Comparison of ENCODE assay signal across 8 mouse cellular contexts in genomic region chr6:134928096-134928888, GRCm38 (mm10). TPM values are rescaled to one million over a fixed set of nuclear protein-coding genes. Genes with fewer than 3 reads are reported as not detected.
DNase-seq lines count a peak whose midpoint lies in the region; ATAC-seq and TF ChIP-seq lines count a peak whose summit lies in the region.

No protein-coding gene starts in this region.

- H3K4me1 ChIP-seq in cerebellum, adult 2 months (ENCODE audit: control insufficient read depth, insufficient read depth, low read length) = no peaks in the 10 kb centered on the region
- peaks cover 41% of the 10 kb centered on the region for H3K4me1 ChIP-seq in forebrain, embryonic 16.5 days (replicated peaks; ENCODE audit: control insufficient read depth, insufficient read depth, low read length)

- no peaks in the 10 kb centered on the region for H3K36me3 ChIP-seq in forebrain, embryonic 16.5 days (ENCODE audit: control insufficient read depth, insufficient read depth)

- ATAC-seq in forebrain, embryonic 16.5 days = peak; percentile 80
- ATAC-seq in hematopoietic stem cell, adult 5-6 weeks (replicated peaks in 1 of 2; ENCODE audit: insufficient read depth in 1 of 2, low FRiP score in 2 of 2, low TSS enrichment in 1 of 2, low read depth in 1 of 2, poor library complexity in 2 of 2, severe bottlenecking in 2 of 2) = peak; percentile 84 to 85

- no peaks in the 10 kb centered on the region for H3K9me3 ChIP-seq in forebrain, embryonic 16.5 days (ENCODE audit: control insufficient read depth, low read length)

- no peaks in the 10 kb centered on the region for H3K27me3 ChIP-seq in cerebellum, adult 2 months (ENCODE audit: control insufficient read depth, insufficient read depth, low read length)
- H3K27me3 ChIP-seq in forebrain, embryonic 16.5 days (replicated peaks; ENCODE audit: control insufficient read depth, insufficient read depth, low read length) = no peaks in the 10 kb centered on the region

- peak; percentile 99 for DNase-seq in Muller cell, postnatal 12 days (ENCODE audit: inconsistent ontology term)
- DNase-seq in cerebellum, adult 2 months = peak; percentile 81 to 84
- DNase-seq in layer of hippocampus, postnatal 10 days (ENCODE audit: low spot score in 2 of 2) = peak; percentile 66 to 73
- DNase-seq in lung, postnatal 25 days (ENCODE audit: low spot score) = peak; percentile 91
- DNase-seq in retina, adult 2 months (ENCODE audit: low read depth, low spot score) = peak; percentile 50
- DNase-seq in thymus, postnatal 25 days = peak; percentile 78

- TF ChIP-seq POLR2A in cerebellum, adult 2 months (IDR thresholded peaks at IDR 0.05; ENCODE audit: borderline replicate concordance, insufficient read depth, low read length) = peak; percentile 45; the same call in 1 of the 2 replicates

- H3K9ac ChIP-seq in forebrain, embryonic 16.5 days (replicated peaks; ENCODE audit: low read depth, low read length) = peak overlapping the region; percentile 83

- peak overlapping the region; percentile 64 for H3K4me3 ChIP-seq in cerebellum, adult 2 months (replicated peaks; ENCODE audit: insufficient read depth, low read depth, low read length)
- H3K4me3 ChIP-seq in forebrain, embryonic 16.5 days (replicated peaks; ENCODE audit: low read length) = peak overlapping the region; percentile 68

- peak overlapping the region; percentile 94 for H3K4me2 ChIP-seq in forebrain, embryonic 16.5 days (ENCODE audit: low read length)

- H3K27ac ChIP-seq in cerebellum, adult 2 months (ENCODE audit: insufficient read depth, low read length) = peak overlapping the region; percentile 19
- H3K27ac ChIP-seq in forebrain, embryonic 16.5 days (ENCODE audit: low read length) = peak overlapping the region; percentile 99

- no peak for TF ChIP-seq CTCF in cerebellum, adult 2 months (IDR thresholded peaks at IDR 0.05; ENCODE audit: borderline replicate concordance, insufficient read depth, low read depth, low read length)

- under 1% methylated on average over 63 of the region's 63 CpGs for WGBS in cerebellum, adult 2 months
- WGBS in forebrain, embryonic 16.5 days = under 1% methylated on average over 63 of the region's 63 CpGs

RNA-seq across cellular contexts. Expression of gene Cdkn1b, which starts 8.1 kb away (rescaled TPM):
- polyA plus RNA-seq in cerebellum, adult 2 months (2012; rRNA removed) = 45.6 and 52.7 TPM in 2 replicates
- 39.4 and 50.8 TPM in 2 replicates for polyA plus RNA-seq in forebrain, embryonic 16.5 days (2015; fragmentation: Nextera tagmentation; extraction: Ambion mirVana)
- 74.5 and 98.0 TPM in 2 replicates for total RNA-seq in hematopoietic stem cell, adult 5-6 weeks (2017)
- total RNA-seq in layer of hippocampus, postnatal 10 days (2021) = 10 to 100 TPM; 54.2 to 58.4 TPM

RNA-seq across cellular contexts. Expression of gene Gpr19, which starts 29.9 kb away (rescaled TPM):
- 30.5 and 32.5 TPM in 2 replicates for polyA plus RNA-seq in cerebellum, adult 2 months (2012; rRNA removed)
- polyA plus RNA-seq in forebrain, embryonic 16.5 days (2015; fragmentation: Nextera tagmentation; extraction: Ambion mirVana) = 44.4 and 48.9 TPM in 2 replicates
- 4.6 and 9.9 TPM in 2 replicates for total RNA-seq in hematopoietic stem cell, adult 5-6 weeks (2017)
- 10 to 100 TPM; 27.1 to 27.2 TPM for total RNA-seq in layer of hippocampus, postnatal 10 days (2021)

RNA-seq across cellular contexts. Expression of gene Apold1, which starts 53.2 kb away (rescaled TPM):
- polyA plus RNA-seq in cerebellum, adult 2 months (2012; rRNA removed) = 1.5 TPM in 2 replicates
- 4.2 and 4.8 TPM in 2 replicates for polyA plus RNA-seq in forebrain, embryonic 16.5 days (2015; fragmentation: Nextera tagmentation; extraction: Ambion mirVana)
- 0.94 and 2.0 TPM in 2 replicates for total RNA-seq in hematopoietic stem cell, adult 5-6 weeks (2017)
- total RNA-seq in layer of hippocampus, postnatal 10 days (2021) = 1 to 10 TPM; 4.0 to 4.8 TPM

Comparison
In these comparisons a context has a peak if more than half of its experiments do, and no peak if none do; other contexts are left out.
1. Peak in every context shown above with its lines: DNase-seq, ATAC-seq, H3K4me3 ChIP-seq and H3K27ac ChIP-seq.